Mouse (Mus musculus): ENCODE results near the gene Dph3.

Dph3 gene

GRCm38 (mm10) chr14:32086226-32086625, 697 bp upstream of the Dph3 start:
- in situ Hi-C loops (cut with MboI; ENCODE audit: low sequenced_read_pairs) = no loop called here

GRCm38 (mm10) chr14:32084761-32085485, 606 bp downstream of the Dph3 start, which contains the start of gene Oxnad1:
Gene Oxnad1, plus strand, starts transcription at chr14:32085374.
- in situ Hi-C loops (cut with MboI; ENCODE audit: low sequenced_read_pairs) = no loop called here

- in situ Hi-C loops (cut with MboI; ENCODE audit: low sequenced_read_pairs) = no loop called here
These were observed 2.1 kb downstream of the Dph3 start for GRCm38 (mm10) chr14:32083466-32083865.

- in situ Hi-C loops (cut with MboI; ENCODE audit: low sequenced_read_pairs) = no loop called here
These were observed 2.6 kb downstream of the Dph3 start for GRCm38 (mm10) chr14:32082891-32083290.

- in situ Hi-C loops (cut with MboI; ENCODE audit: low sequenced_read_pairs) = no loop called here
These were observed 4.5 kb downstream of the Dph3 start for GRCm38 (mm10) chr14:32081026-32081425.

DNA sequence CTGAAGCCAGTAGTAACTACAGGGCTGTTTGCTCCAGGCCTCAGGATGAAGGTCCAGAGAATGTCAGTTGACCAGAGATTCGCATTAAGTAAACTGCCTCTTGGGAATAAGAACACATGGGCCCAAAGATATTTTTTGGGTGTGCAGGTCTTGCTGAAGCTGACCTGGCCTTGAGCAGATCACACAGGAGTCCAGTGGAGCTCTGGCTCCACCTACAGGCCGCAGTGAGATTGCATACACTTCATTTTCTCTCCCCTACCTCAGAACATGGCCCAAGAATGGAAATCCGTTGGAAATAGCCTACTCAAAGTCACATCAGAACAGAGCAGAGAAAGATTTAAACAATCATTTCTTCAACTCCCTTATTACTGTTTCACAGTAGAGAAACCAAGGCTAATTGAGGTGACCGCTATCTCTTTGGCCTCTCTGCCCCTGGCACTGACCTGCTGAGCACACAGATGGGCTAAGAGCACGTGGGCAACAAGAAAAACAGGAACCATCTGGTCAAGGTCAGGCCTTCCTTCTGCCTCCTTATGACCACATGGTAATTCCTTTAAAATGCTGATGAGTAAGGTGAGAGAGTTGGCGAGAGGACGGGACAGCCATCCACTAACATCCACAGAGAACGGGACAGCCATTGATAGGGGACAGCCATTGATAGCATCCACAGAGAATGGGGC, 8.5 kb downstream of the Dph3 start:
- in situ Hi-C loops (cut with MboI; ENCODE audit: low sequenced_read_pairs) = loop anchor here (5.0 to 10.0 kb wide), 3 partner anchors 120 to 422 kb away; no protein-coding TSS in a partner anchor

DNA sequence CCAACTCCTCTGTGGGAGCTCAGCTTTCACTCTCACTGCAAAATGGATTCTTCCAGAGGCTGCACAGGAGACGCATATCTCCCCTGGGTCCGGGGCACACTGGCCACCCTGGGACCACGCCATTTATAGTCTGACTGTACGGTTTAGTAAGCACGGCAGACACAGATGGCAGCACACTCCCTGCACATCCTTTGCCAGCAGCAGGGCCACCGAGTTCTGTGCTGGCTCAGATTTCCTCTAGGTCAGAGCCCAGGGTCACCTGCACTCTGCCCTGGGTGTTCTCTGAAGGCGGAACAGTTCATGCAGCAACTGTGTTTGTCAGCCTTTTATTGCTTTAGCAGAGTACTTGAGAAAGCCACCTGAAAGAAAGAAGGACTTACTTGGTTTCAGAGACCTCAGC, 11.6 kb downstream of the Dph3 start:
- in situ Hi-C loops (cut with MboI; ENCODE audit: low sequenced_read_pairs) = loop anchor here (10.0 kb wide), 1 partner anchor 419 kb away; no protein-coding TSS in a partner anchor

DNA sequence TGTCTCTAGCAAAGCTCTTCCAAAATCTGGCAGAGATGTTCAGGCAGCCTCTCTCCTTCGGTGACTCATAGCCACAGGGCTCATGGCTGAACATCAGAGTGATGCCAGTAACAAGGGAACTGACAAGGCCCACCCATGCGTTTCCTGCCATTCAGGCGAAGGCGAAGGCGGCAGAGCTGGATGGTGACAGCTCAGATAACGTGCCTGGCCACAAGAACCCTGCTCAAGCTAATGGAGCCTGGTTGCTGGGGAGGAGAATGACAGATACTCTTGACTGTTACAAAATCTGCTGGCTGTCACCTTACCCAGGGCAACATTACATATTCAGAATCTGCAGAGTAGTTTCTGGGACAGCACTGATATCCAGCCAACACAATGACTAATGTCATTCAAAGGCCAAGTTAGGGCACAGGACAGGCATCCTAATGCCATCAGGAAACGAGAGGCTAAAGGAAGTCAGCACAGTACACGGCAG, 12.3 kb downstream of the Dph3 start:
- in situ Hi-C loops (cut with MboI; ENCODE audit: low sequenced_read_pairs) = loop anchor here (10.0 kb wide), 1 partner anchor 418 kb away; no protein-coding TSS in a partner anchor

DNA sequence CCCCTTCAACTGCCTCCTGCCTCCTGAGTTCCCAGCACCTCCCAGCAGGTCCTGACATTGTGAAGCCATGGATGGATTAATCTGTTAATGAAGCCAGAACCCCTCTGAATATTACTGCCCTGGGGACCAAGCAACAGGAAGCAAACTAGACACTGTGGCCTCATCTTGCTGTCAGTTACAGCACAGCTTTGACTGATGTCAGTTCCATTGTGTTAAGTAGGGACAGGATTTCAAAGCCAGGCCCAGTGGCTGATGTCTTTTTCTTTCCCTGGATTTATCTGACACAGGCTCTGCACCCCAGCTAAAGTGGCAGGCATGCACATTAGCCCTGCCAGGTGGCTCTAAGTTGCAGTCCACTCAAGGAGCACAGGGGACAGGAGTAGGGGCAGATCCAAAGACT, 12.7 kb downstream of the Dph3 start:
- in situ Hi-C loops (cut with MboI; ENCODE audit: low sequenced_read_pairs) = loop anchor here (10.0 kb wide), 1 partner anchor 418 kb away; no protein-coding TSS in a partner anchor

DNA sequence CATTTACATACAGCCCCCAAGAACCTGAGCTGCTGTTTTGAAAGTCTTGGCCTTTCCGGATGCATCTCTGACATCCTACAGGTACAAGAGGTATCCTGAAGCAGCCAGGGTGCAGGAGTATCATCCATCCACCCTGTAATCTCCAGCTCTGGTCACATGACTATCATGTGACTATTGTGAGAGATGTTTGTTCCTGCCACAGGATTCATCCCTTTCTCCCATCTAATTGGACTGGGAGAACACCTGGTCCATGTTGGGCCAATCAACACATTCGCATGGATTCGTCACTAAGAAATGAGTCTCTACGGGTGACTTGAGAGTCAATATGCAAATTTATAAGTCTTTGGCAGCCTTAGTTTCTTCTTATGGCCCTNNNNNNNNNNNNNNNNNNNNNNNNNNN, 24.1 kb downstream of the Dph3 start:
- in situ Hi-C loops (cut with MboI; ENCODE audit: low sequenced_read_pairs) = no loop called here

GRCm38 (mm10) chr14:32057664-32058063, 27.9 kb downstream of the Dph3 start:
- in situ Hi-C loops (cut with MboI; ENCODE audit: low sequenced_read_pairs) = no loop called here

DNA sequence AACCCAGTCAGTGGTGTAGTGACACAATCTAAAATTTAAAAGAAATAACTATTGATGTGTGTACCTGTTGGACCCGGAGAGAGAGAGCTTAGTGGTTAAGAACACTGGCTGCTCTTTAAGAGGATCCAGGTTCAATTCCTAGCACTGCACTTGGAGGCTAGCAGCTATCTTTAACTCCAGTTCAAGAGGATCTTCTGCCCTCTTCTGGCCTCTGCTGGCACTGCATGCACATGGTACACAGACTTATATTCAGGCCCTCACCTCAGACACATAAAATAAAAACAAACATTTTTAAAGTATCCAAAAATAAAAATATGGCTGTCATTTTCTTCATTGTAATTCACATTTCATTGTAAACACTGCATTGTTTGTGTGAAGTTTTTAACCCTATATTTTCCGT, 28.9 kb downstream of the Dph3 start:
- in situ Hi-C loops (cut with MboI; ENCODE audit: low sequenced_read_pairs) = no loop called here

DNA sequence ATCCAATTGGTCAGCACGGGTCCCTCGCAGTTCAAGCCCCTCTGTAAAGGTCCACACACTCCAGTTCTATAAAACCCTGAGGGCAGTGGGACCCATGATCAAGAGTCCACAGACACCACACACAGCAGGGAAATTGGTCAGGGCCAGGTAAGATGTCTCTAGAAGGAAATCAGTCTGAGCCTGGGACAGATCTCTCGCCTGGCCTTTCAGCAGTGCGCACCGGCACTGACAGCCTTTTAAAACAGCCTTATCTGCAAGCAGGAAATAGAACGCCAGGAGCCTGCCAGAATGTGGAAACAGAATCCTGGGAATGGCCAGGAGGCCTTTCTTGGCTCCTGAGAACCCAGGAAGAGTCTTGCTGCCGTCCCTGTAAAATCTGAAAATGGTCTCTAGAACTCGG, 29.7 kb downstream of the Dph3 start:
- in situ Hi-C loops (cut with MboI; ENCODE audit: low sequenced_read_pairs) = no loop called here

- in situ Hi-C loops (cut with MboI; ENCODE audit: low sequenced_read_pairs) = no loop called here
These were observed 30.7 kb downstream of the Dph3 start for GRCm38 (mm10) chr14:32054788-32055187.

DNA sequence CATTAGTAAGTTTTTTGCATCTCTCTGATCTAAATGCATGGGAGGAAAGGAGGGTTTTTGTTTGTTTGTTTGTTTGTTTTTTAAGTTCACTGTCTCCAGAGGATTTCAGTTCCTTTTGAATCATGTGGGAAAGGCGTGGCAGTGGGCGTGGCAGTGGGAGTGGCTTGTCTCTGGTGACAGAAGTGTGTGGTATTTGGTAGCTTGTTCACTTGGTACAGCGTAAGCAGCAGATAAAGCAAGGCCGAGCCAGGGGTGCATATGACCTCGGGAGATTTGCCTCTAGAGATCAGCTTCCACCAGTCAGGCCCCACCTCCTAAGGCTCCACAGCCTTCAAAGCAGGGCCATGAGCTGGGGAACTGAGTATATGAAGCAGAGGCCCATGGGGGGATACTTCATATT, 31.6 kb downstream of the Dph3 start:
- in situ Hi-C loops (cut with MboI; ENCODE audit: low sequenced_read_pairs) = no loop called here

DNA sequence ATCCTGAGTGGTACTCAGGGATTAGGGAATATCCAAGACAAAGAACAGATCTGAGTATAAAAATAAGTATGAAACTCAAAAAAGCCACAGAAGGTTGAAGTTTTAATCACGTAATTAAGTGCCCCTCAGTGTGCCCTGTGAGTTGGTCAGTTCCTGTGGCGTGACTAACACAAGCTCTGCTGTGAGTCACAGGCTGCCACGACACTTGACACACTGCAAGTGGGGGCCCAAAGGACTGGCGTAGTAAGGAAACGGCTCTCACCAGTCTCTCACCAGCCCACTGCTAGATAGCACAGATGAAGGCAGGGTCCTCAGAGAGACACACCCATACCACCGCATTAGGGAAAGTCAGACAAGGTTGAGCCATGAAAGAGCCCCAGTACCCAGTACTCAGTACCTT, 35.4 kb downstream of the Dph3 start:
- in situ Hi-C loops (cut with MboI; ENCODE audit: low sequenced_read_pairs) = no loop called here

DNA sequence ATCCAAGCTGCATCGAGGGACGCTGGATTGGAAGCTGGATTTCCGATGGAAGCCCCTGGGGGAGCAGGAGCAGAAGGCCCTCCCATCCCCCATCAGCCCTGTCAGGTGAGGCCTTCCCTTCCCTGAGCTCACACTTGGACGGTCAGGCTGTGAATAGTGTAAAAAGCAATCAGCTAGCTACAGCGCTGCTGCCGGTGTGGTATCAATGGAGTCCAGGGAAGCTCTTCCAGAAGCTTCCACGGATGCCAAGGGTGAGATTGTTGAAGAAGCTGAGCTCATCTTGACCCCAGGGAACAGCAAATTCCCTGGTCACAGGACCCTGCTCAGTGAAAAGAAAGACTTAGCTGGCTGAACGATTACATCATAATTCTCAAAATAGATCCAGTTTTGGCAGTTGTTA, 39.2 kb downstream of the Dph3 start:
- in situ Hi-C loops (cut with MboI; ENCODE audit: low sequenced_read_pairs) = no loop called here

DNA sequence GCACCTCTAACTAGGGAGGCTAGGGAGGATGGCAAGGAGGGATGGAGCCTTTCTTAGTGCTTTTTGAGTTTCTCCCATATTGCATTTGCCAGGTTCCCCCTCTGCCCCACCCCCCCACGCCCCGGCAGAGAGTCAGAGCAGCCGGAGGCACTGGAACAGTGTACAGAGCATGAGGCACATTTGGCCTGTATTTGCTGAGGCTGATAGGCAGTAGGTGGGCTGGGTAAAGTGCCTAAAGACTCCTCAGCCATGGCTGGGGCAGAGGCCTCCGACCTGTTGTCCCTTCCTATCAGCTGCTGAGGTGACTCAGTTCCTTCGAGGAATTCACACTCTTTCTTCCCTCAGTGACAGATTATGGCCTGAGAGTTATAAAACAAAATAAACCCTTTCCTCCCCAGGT, 43.4 kb downstream of the Dph3 start:
- in situ Hi-C loops (cut with MboI; ENCODE audit: low sequenced_read_pairs) = no loop called here

- in situ Hi-C loops (cut with MboI; ENCODE audit: low sequenced_read_pairs) = loop anchor here (10.0 kb wide), 1 partner anchor 243 kb away; no protein-coding TSS in a partner anchor
These were observed 47.8 kb downstream of the Dph3 start for GRCm38 (mm10) chr14:32037661-32038252.

DNA sequence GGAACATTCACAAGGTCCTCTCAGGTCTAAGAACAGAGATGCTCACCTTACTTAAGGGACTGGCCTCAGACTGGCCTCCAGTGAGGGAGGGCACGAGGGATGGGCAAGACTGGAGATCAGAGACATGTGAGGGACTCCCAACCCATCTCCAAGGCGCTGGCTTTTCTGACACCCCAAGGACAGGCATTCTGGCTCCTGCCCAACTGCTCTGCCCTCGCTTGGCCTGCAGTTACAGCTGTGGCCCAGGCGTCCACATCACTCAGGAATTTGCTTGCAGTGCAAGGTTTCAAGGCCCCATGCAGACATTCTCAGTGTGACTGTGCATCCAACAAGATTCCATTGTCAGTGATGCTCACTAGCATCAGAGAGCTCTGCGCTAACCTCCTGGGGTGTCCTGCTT, 49.0 kb downstream of the Dph3 start:
- in situ Hi-C loops (cut with MboI; ENCODE audit: low sequenced_read_pairs) = loop anchor here (10.0 kb wide), 1 partner anchor 242 kb away; no protein-coding TSS in a partner anchor

DNA sequence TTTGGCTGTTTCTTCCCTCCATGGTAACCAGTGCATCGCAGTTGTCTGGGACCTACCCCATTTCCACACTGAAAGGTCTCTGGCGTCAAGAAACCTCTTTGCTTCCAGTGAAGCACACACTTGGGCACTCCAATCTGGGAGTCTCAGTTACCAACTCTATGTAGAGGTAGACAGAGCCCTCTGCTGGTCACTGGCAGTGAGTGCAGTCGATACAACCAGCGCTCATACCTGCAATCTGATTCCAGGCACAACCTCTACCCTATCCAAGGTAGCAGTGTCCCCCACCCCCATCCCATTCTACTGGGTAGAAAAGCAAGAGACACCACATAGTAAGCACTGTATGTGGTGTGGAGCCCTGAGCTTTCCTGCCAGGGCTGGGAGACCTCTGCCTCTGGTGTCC, 53.0 kb downstream of the Dph3 start:
- in situ Hi-C loops (cut with MboI; ENCODE audit: low sequenced_read_pairs) = loop anchor here (10.0 kb wide), 1 partner anchor 238 kb away; no protein-coding TSS in a partner anchor

Measured in CH12F3 (cell line).